Mouse (Mus musculus): ENCODE measurements around the gene Lmntd1. TPM values are rescaled to one million over a fixed set of nuclear protein-coding genes. Genes with fewer than 3 reads are reported as not detected.

Gene Lmntd1
- polyA plus RNA-seq, 1 experiment from 2014 or later: 0.83 TPM

DNA sequence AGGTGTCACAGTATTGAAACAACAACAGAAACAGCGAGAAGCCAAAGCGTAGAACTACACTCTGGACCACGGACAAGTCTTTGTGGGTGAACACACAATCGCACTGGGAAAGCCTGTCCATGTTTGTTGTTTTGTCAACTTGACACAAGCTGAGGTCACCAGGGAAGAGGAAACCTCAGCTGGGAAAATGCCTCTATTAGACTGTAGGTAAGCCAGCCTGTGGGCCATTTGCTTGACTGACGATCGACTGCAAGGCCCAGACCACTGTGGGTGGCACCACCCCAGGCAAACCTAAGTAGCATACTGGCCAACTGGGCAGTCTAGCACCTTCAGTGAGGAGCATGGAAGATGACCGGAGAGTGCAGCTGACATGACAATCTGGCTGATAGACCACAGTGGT, 112.4 kb downstream of the Lmntd1 start:
- WGBS: 85% methylated on average over 7 of the region's 7 CpGs
- Histone ChIP-seq H3K27ac (replicated peaks) (no peak overlapping the region), H3K4me3 (no peak overlapping the region), H3K9me3 (peaks cover 4% of the 10 kb centered on the region; the same call in 1 of the 2 replicates), H3K27me3 (no peaks in the 10 kb centered on the region), H3K9ac (replicated peaks) (no peak overlapping the region), H3K4me2 (replicated peaks) (no peak overlapping the region), H3K4me1 (no peaks in the 10 kb centered on the region), H3K36me3 (no peaks in the 10 kb centered on the region)
- no peak for ATAC-seq (replicated peaks)

- no peak for ATAC-seq (replicated peaks)
Measured at GRCm38 (mm10) chr6:145499574-145500546, 114.3 kb downstream of the Lmntd1 start.

GRCm38 (mm10) chr6:145495731-145496130, 118.4 kb downstream of the Lmntd1 start:
- Histone ChIP-seq H3K36me3 (no peaks in the 10 kb centered on the region), H3K9me3 (no peaks in the 10 kb centered on the region), H3K4me2 (replicated peaks) (no peak overlapping the region), H3K27ac (replicated peaks) (no peak overlapping the region), H3K9ac (replicated peaks) (no peak overlapping the region), H3K4me1 (no peaks in the 10 kb centered on the region), H3K4me3 (no peak overlapping the region), H3K27me3 (no peaks in the 10 kb centered on the region)
- WGBS: 93% methylated on average over 7 of the region's 7 CpGs
- ATAC-seq (replicated peaks): no peak

More at GRCm38 (mm10) chr6:145499574-145500546, 114.3 kb downstream of the Lmntd1 start:
- WGBS: 77% methylated on average over 19 of the region's 19 CpGs
- Histone ChIP-seq H3K36me3 (no peaks in the 10 kb centered on the region), H3K9ac (replicated peaks) (no peak overlapping the region), H3K27ac (replicated peaks) (no peak overlapping the region), H3K4me1 (no peaks in the 10 kb centered on the region), H3K4me2 (replicated peaks) (no peak overlapping the region), H3K4me3 (no peak overlapping the region), H3K27me3 (no peaks in the 10 kb centered on the region), H3K9me3 (peaks cover 4% of the 10 kb centered on the region; the same call in 1 of the 2 replicates)

GRCm38 (mm10) chr6:145488251-145488650, 125.9 kb downstream of the Lmntd1 start:
- Histone ChIP-seq H3K4me2 (replicated peaks) (no peak overlapping the region), H3K27ac (replicated peaks) (no peak overlapping the region; the same call in 1 of the 2 replicates), H3K4me3 (no peak overlapping the region), H3K36me3 (no peaks in the 10 kb centered on the region), H3K9me3 (no peaks in the 10 kb centered on the region), H3K9ac (replicated peaks) (no peak overlapping the region), H3K4me1 (peaks cover 25% of the 10 kb centered on the region), H3K27me3 (no peaks in the 10 kb centered on the region)
- 58% methylated on average over 2 of the region's 2 CpGs for WGBS
- ATAC-seq (replicated peaks): peak; percentile 64; the same call in 1 of the 2 replicates

- no peaks in the 10 kb centered on the region for H3K27me3 ChIP-seq
- ATAC-seq (replicated peaks): no peak
- no peaks in the 10 kb centered on the region for H3K36me3 ChIP-seq
- H3K9ac ChIP-seq (replicated peaks): no peak overlapping the region
- H3K4me1 ChIP-seq: peaks cover 42% of the 10 kb centered on the region
- H3K4me3 ChIP-seq: no peak overlapping the region
- no peak overlapping the region for H3K4me2 ChIP-seq (replicated peaks)
- peak overlapping the region; percentile 32; the same call in 1 of the 2 replicates for H3K27ac ChIP-seq (replicated peaks)
- H3K9me3 ChIP-seq: no peaks in the 10 kb centered on the region
- 44% methylated on average over 12 of the region's 12 CpGs for WGBS
Measured at GRCm38 (mm10) chr6:145485986-145486605, 128.0 kb downstream of the Lmntd1 start.

GRCm38 (mm10) chr6:145483318-145483674, 130.8 kb downstream of the Lmntd1 start:
- Histone ChIP-seq H3K4me3 (no peak overlapping the region), H3K9ac (replicated peaks) (no peak overlapping the region), H3K4me1 (peaks cover 41% of the 10 kb centered on the region), H3K4me2 (replicated peaks) (no peak overlapping the region), H3K9me3 (no peaks in the 10 kb centered on the region), H3K36me3 (no peaks in the 10 kb centered on the region), H3K27ac (replicated peaks) (peak overlapping the region; percentile 45), H3K27me3 (no peaks in the 10 kb centered on the region)
- ATAC-seq (replicated peaks): peak; percentile 54
- 29% methylated on average over 5 of the region's 5 CpGs for WGBS

DNA sequence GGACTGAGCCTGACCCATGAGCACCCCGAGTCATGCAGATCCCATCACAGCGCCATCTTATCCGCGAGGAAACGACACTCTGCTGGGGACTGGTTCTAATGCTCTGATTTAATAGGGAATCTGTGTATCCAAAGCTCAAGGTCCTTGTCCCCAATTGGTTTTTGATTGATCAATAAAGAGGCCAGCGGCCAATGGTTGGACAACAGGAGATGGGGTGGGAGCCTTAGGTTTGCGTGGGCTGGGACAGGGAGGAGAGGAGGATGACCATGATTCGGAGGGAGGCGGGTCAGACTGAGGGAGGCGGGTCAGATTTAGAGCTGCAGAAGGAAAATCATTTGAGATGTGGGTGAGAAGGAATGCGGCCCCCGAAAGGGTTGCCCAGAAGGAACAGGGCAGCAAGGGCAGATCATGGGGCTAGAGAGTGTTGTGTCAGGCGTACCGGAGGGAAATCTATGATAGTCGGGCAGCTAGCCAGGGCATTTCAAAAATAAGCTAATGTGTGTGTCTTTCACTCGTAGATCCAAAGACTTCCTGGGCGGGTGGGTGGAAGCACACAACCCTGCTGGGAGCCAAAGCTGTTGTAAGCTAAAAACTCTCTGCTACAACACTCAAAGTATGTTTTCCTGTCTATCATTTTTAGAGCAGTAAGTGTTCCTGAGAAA, 131.3 kb downstream of the Lmntd1 start:
- H3K27ac ChIP-seq (replicated peaks): peak overlapping the region; percentile 45
- peak; percentile 20 for ATAC-seq (replicated peaks)
- WGBS: 79% methylated on average over 17 of the region's 17 CpGs

DNA sequence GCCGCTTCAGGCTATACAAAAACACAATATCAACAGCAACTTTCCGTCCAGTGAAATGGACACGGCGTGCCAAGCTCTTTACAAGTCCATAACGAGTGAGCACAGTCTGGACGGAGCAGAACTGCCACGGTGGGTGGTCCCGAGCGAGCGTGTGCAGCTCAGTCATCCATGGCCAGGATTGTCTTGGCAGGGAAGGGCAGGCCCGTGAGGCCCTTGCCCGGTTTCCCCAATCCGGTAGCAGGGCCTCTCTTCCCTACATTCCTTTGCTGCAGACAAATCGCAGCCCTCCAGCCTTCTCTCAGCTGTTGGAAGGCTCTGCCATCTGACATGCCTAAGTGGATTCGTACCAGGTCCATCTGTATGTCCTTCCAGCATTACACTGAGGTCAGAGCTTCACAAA, 132.2 kb downstream of the Lmntd1 start:
- WGBS: 18% methylated on average over 15 of the region's 15 CpGs
- no peak overlapping the region for H3K4me3 ChIP-seq

More for the DNA sequence above, 131.3 kb downstream of the Lmntd1 start:
- H3K9ac ChIP-seq (replicated peaks): no peak overlapping the region
- H3K9me3 ChIP-seq: no peaks in the 10 kb centered on the region
- H3K27me3 ChIP-seq: no peaks in the 10 kb centered on the region
- no peaks in the 10 kb centered on the region for H3K36me3 ChIP-seq
- H3K4me3 ChIP-seq: no peak overlapping the region
- H3K4me1 ChIP-seq: peaks cover 38% of the 10 kb centered on the region
- no peak overlapping the region for H3K4me2 ChIP-seq (replicated peaks)

DNA sequence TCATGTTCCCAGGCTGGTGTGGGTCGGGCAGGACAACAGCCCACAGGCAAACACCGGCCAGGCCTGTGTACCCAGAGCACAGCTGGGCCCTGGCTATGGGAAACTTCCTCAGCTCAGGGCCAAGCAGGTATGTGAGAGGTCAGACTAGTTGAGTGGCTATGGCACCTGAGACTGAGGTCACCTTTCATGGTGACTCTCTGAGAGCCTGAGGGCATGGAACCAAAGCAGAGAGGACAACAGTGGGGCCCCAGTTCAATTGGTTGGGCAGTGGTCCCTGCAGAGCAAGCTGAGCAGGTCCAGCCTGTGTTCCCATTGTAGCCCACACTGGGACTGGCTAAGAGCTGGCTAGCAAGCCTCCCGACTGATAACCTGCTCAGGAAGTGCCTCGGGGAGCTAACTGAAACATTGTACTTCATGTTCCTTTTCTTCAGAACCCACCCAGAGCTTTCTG, 135.3 kb downstream of the Lmntd1 start:
- H3K9me3 ChIP-seq: no peaks in the 10 kb centered on the region
- H3K9ac ChIP-seq (replicated peaks): no peak overlapping the region
- peaks cover 23% of the 10 kb centered on the region for H3K4me1 ChIP-seq
- no peaks in the 10 kb centered on the region for H3K36me3 ChIP-seq
- no peaks in the 10 kb centered on the region for H3K27me3 ChIP-seq
- no peak for ATAC-seq (replicated peaks)
- WGBS: 85% methylated on average over 4 of the region's 4 CpGs
- no peak overlapping the region for H3K4me3 ChIP-seq
- no peak overlapping the region for H3K27ac ChIP-seq (replicated peaks)
- H3K4me2 ChIP-seq (replicated peaks): no peak overlapping the region

More for the DNA sequence above, 132.2 kb downstream of the Lmntd1 start:
- Histone ChIP-seq H3K36me3 (no peaks in the 10 kb centered on the region), H3K4me1 (peaks cover 38% of the 10 kb centered on the region), H3K27ac (replicated peaks) (peak overlapping the region; percentile 45; the same call in 1 of the 2 replicates), H3K9ac (replicated peaks) (no peak overlapping the region), H3K9me3 (no peaks in the 10 kb centered on the region), H3K4me2 (replicated peaks) (no peak overlapping the region), H3K27me3 (no peaks in the 10 kb centered on the region)
- ATAC-seq (replicated peaks): peak; percentile 70

DNA sequence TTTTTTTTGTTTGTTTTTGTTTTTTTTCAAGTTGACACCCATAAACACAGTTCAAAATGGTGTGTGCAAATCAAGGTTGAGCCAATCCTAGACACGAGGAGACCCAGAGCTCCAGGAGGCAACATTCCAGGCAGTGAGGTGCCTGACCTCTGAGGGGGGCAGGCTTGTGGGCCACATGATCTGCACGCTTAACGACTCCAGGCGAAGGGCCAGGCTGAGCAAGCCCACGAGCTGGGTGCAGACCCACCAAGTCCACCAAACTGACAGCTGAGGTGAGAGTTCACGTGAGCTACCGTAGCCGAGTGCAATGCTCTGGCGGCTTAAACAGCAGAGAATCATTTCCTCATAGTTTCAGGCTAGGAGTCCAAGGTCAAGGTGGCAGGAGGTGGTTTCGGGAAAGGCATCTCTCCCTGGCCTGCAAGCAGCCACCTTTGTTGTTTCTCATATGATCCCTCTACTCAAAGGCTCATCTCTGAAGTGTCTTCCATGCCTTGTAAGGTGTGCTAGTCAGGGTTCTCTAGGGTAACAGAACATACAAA, 136.7 kb downstream of the Lmntd1 start:
- Histone ChIP-seq H3K4me2 (replicated peaks) (no peak overlapping the region), H3K4me1 (peaks cover 9% of the 10 kb centered on the region), H3K27ac (replicated peaks) (no peak overlapping the region), H3K27me3 (no peaks in the 10 kb centered on the region), H3K9me3 (no peaks in the 10 kb centered on the region), H3K36me3 (no peaks in the 10 kb centered on the region), H3K9ac (replicated peaks) (no peak overlapping the region), H3K4me3 (no peak overlapping the region)
- WGBS: 70% methylated on average over 10 of the region's 10 CpGs
- ATAC-seq (replicated peaks): no peak

DNA sequence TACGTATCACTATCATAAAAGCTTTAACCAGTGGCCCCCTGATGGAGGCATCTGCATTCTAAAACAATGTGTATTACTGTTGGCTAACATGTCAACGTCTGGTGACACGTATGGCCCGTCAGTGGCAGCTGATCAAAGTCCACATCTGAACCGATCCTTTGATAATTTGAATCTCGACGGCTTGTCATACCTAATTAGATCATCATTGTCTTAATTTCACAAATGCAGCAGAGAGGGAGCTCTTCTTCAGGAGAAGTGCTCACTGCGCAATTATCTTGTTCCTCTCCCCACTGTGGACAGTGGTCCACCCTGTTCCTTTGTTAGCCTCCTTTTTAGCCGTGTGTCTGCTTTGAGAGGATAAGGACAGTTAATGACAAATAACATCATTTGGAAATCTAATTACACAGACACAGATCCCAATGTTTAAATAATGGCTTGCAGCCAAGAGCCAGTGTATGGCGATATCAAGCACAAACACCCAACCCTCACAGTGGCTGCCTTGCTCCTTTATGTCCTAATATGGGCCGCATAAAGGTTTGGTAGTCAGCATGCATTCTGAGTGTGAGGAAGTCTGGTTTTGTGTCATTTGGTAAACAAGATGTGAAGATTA, 142.4 kb downstream of the Lmntd1 start:
- Histone ChIP-seq H3K4me1 (peaks cover 16% of the 10 kb centered on the region), H3K4me3 (no peak overlapping the region), H3K27ac (replicated peaks) (no peak overlapping the region), H3K4me2 (replicated peaks) (no peak overlapping the region), H3K9me3 (no peaks in the 10 kb centered on the region), H3K36me3 (no peaks in the 10 kb centered on the region), H3K27me3 (no peaks in the 10 kb centered on the region), H3K9ac (replicated peaks) (no peak overlapping the region)
- 23% methylated on average over 11 of the region's 11 CpGs for WGBS
- peak; percentile 32; the same call in 1 of the 2 replicates for ATAC-seq (replicated peaks)
